Mouse (Mus musculus) heart, adult 2 months (tissue): ENCODE measurements at regions not wholly inside any gene's neighbourhood (a gene's known extent, or its start where the extent isn't known, plus 50 kb on each side); places are given as distances from the start of the nearest gene placed in this dataset.

Experiments
- CTCF ChIP-seq: fragments of 200-600 bp; IDR thresholded peaks from 2 replicates; pipeline ENCODE4 v1.8.1; 2022; ENCODE audit warnings: antibody characterized with exemption, mild to moderate bottlenecking, moderate library complexity
- POLR2A ChIP-seq: fragments of 200-500 bp; IDR thresholded peaks from 2 replicates; pipeline ENCODE4 v1.6.1; 2011; ENCODE audit warnings: mild to moderate bottlenecking, low read depth, low read length, control low read depth; ENCODE audit not compliant: insufficient read depth

DNA sequence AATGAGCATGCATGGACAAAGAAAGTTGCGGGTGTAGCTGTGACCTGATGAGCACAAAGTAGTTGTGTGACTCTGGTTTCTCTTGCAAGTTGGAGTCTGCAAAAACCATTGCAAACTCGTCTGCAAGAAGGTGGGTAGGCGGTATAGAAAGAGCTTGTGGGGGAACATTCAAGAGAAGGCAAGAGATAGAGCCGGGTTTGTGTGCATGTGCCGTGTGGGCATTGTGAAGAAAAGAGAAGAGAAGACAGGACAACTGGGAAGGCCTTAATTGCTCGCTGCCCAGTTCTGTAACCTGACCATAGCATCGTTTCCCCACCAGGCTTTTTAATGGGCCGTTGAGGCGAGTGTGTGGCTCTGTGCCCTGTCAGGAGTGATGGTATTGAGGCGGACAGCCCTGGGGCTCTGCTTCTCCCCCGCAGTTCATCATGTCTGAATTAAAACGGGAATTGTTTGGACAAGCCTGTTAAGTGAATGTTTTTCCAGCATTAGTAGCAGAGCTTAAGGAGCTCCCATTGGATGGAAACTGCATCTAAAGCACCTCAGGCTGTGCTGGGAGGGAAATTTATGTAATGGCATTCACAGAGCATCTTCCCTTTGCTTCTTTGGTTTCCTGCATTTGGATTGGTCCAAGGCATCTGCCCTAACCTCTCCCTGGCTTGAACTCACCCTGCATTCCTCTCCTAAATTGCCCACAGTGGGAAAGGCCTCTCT, 163.1 kb downstream of the Brinp2 start:
- TF ChIP-seq POLR2A (no peak), CTCF (no peak)
